ENCODE assay signal across 14 mouse cellular contexts in genomic region chr2:144107810-144108209, GRCm38 (mm10).
"Had no signal": no experiment of that assay in that cellular context is flagged by ENCODE, and none has a peak within 500 bp of the region (broad histone marks: within the 10 kb centered on the region; RNA-seq: fewer than 3 reads in every experiment).

No protein-coding gene starts in this region.

- H3K4me1 ChIP-seq: limb, embryonic 10.5 days; liver, embryonic 13.5 days had no signal

- H3K36me3 ChIP-seq: kidney, embryonic 15.5 days; limb, embryonic 10.5 days; limb, embryonic 13.5 days; liver, embryonic 13.5 days had no signal

- H3K27me3 ChIP-seq: kidney, embryonic 15.5 days; limb, embryonic 13.5 days; liver, embryonic 13.5 days had no signal

- H3K4me2 ChIP-seq: kidney, embryonic 15.5 days; limb, embryonic 13.5 days; liver, embryonic 13.5 days; midbrain, embryonic 11.5 days had no signal

- H3K9ac ChIP-seq: kidney, embryonic 15.5 days; limb, embryonic 13.5 days; liver, embryonic 13.5 days had no signal

- H3K27ac ChIP-seq: kidney, embryonic 15.5 days; limb, embryonic 10.5 days; limb, embryonic 13.5 days; liver, embryonic 13.5 days had no signal

- H3K9me3 ChIP-seq: kidney, embryonic 15.5 days; limb, embryonic 10.5 days; limb, embryonic 13.5 days; liver, embryonic 13.5 days had no signal

- DNase-seq: kidney, postnatal 10 days; kidney, postnatal 36 days; layer of hippocampus, adult 9-11 months; liver; liver, embryonic 13.5 days; lung, adult 2 months; lung, postnatal 14 days; lung, postnatal 4 days; midbrain, embryonic 14.5 days; thymus, postnatal 25 days had no signal

- H3K4me3 ChIP-seq: kidney, embryonic 15.5 days; limb, embryonic 10.5 days; limb, embryonic 13.5 days; liver, embryonic 13.5 days had no signal
